Mouse (Mus musculus): ENCODE results near the gene Gldc. TPM values are rescaled to one million over a fixed set of nuclear protein-coding genes. Genes with fewer than 3 reads are reported as not detected.

Gldc gene
- polyA plus RNA-seq, 1 experiment from 2014 or later = 48.4 TPM

GRCm38 (mm10) chr19:30091644-30092295 lies 83.5 kb downstream of the Gldc start:
- Histone ChIP-seq H3K27me3 (ENCODE audit: poor library complexity, severe bottlenecking) (no peaks in the 10 kb centered on the region), H3K9me3 (no peaks in the 10 kb centered on the region), H3K36me3 (replicated peaks) (peaks cover 100% of the 10 kb centered on the region), H3K4me1 (peaks cover 16% of the 10 kb centered on the region), H3K27ac (no peak overlapping the region), H3K4me3 (no peak overlapping the region)
- WGBS = 94% methylated on average over 12 of the region's 12 CpGs
- DNase-seq (ENCODE audit: extremely low spot score, low spot score) = no peak

- Histone ChIP-seq H3K27ac (no peak overlapping the region), H3K9me3 (no peaks in the 10 kb centered on the region), H3K36me3 (replicated peaks) (peaks cover 100% of the 10 kb centered on the region), H3K4me1 (peaks cover under 1% of the 10 kb centered on the region; the same call in 1 of the 2 replicates), H3K27me3 (ENCODE audit: poor library complexity, severe bottlenecking) (no peaks in the 10 kb centered on the region), H3K4me3 (no peak overlapping the region)
- DNase-seq (ENCODE audit: extremely low spot score, low spot score) = no peak
- WGBS = 92% methylated on average over 6 of the region's 6 CpGs
Observed at GRCm38 (mm10) chr19:30090163-30090562, 85.1 kb downstream of the Gldc start.

DNA sequence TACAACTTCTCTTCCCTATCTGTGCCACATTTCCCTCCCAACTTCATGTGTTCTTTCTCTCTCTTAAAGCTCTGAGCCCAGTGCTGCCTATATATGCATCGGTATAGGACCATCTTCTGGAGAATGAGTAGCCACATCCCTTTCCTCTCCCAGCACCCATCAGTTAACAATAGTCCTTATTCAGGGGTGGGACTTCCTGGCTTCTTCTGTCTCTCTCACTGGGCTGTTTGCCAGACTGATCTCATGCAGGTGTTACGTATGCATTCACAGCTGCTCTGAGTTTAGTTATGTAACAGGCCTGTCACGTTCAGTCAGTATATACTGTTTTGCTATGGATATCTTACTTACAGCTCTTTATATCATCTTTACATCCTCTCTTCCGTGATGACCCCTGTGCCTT lies 109.4 kb downstream of the Gldc start:
- no peak overlapping the region for H3K27ac ChIP-seq

DNA sequence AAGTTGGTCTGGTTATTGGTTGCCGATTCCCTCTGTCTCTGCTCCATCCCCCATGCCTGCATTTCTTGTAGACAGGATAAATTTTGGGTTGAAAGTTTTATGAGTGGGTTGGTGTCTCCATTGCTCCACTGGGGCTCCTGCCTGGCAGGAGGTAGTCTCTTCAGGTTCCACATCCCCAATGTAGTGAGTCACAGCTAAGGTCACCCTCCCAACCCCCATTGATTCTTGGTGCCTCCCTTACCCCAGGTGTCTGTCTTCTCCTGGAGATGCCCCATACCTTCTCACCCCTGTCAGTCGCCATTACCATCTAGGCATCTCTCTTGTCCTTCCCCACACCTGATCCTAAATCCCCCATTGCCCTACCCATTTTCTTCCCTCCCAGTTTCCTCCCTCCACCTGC lies 121.0 kb downstream of the Gldc start:
- H3K36me3 ChIP-seq (replicated peaks) = peaks cover 64% of the 10 kb centered on the region
- no peaks in the 10 kb centered on the region for H3K27me3 ChIP-seq (ENCODE audit: poor library complexity, severe bottlenecking)
- H3K9me3 ChIP-seq = no peaks in the 10 kb centered on the region
- H3K27ac ChIP-seq = no peak overlapping the region
- 95% methylated on average over 2 of the region's 2 CpGs for WGBS
- H3K4me3 ChIP-seq = no peak overlapping the region
- H3K4me1 ChIP-seq = no peaks in the 10 kb centered on the region
- DNase-seq (ENCODE audit: extremely low spot score, low spot score) = no peak

More for the DNA sequence above, 109.4 kb downstream of the Gldc start:
- WGBS = 88% methylated on average over 4 of the region's 4 CpGs
- Histone ChIP-seq H3K9me3 (no peaks in the 10 kb centered on the region), H3K4me1 (no peaks in the 10 kb centered on the region), H3K4me3 (no peak overlapping the region), H3K36me3 (replicated peaks) (peaks cover 48% of the 10 kb centered on the region), H3K27me3 (ENCODE audit: poor library complexity, severe bottlenecking) (no peaks in the 10 kb centered on the region)
- no peak for DNase-seq (ENCODE audit: extremely low spot score, low spot score)

- Histone ChIP-seq H3K27ac (no peak overlapping the region), H3K4me3 (no peak overlapping the region), H3K9me3 (peaks cover 5% of the 10 kb centered on the region; the same call in 1 of the 2 replicates), H3K4me1 (no peaks in the 10 kb centered on the region), H3K36me3 (replicated peaks) (peaks cover 67% of the 10 kb centered on the region), H3K27me3 (ENCODE audit: poor library complexity, severe bottlenecking) (no peaks in the 10 kb centered on the region)
- DNase-seq (ENCODE audit: extremely low spot score, low spot score) = no peak
- 93% methylated on average over 3 of the region's 3 CpGs for WGBS
Observed at GRCm38 (mm10) chr19:30051479-30051878, 123.8 kb downstream of the Gldc start.

- Histone ChIP-seq H3K4me3 (no peak overlapping the region), H3K4me1 (no peaks in the 10 kb centered on the region), H3K27ac (no peak overlapping the region), H3K27me3 (ENCODE audit: poor library complexity, severe bottlenecking) (no peaks in the 10 kb centered on the region), H3K36me3 (replicated peaks) (peaks cover 68% of the 10 kb centered on the region), H3K9me3 (peaks cover 10% of the 10 kb centered on the region; the same call in 1 of the 2 replicates)
- DNase-seq (ENCODE audit: extremely low spot score, low spot score) = no peak
- WGBS = 90% methylated on average over 2 of the region's 2 CpGs
Observed at GRCm38 (mm10) chr19:30050584-30050983, 124.6 kb downstream of the Gldc start.

Other genes starting within 250 kb of the Gldc start
- gene Trpd52l3, start 171.6 kb downstream of the Gldc start, polyA plus RNA-seq (2016; fragmentation: Nextera tagmentation; extraction: Ambion mirVana) = not detected in 2 replicates
- gene Uhrf2, start 144.9 kb downstream of the Gldc start, polyA plus RNA-seq (2016; fragmentation: Nextera tagmentation; extraction: Ambion mirVana) = 78.9 and 80.7 TPM in 2 replicates
- not detected in 2 replicates for gene Mbl2, start 57.5 kb upstream of the Gldc start, polyA plus RNA-seq (2016; fragmentation: Nextera tagmentation; extraction: Ambion mirVana)